Mouse (Mus musculus): ENCODE results near the gene Gpr83. TPM values are rescaled to one million over a fixed set of nuclear protein-coding genes. Genes with fewer than 3 reads are reported as not detected.

Gpr83 gene
- polyA plus RNA-seq, 1 experiment = 10.0 TPM

GRCm38 (mm10) chr9:14864726-14865125 lies 4.7 kb downstream of the Gpr83 start:
- Histone ChIP-seq H3K36me3 (ENCODE audit: control insufficient read depth, insufficient read depth, low read length) (no peaks in the 10 kb centered on the region), H3K27ac (ENCODE audit: control insufficient read depth, insufficient read depth, low read length) (no peak overlapping the region), H3K4me3 (ENCODE audit: control insufficient read depth, insufficient read depth, low read length) (no peak overlapping the region), H3K27me3 (ENCODE audit: control insufficient read depth, insufficient read depth, low read length) (no peaks in the 10 kb centered on the region), H3K4me1 (replicated peaks; ENCODE audit: control insufficient read depth, insufficient read depth, low read length) (peaks cover 7% of the 10 kb centered on the region)
- no peak for TF ChIP-seq POLR2A (IDR thresholded peaks at IDR 0.05; ENCODE audit: control insufficient read depth, extremely low read depth, insufficient read depth, low read length, poor library complexity)
- TF ChIP-seq CTCF (IDR thresholded peaks at IDR 0.05; ENCODE audit: borderline replicate concordance, control insufficient read depth, extremely low read depth, insufficient read depth, low read length, poor library complexity) = no peak
- no peak for DNase-seq
- WGBS = 92% methylated on average over 9 of the region's 9 CpGs

GRCm38 (mm10) chr9:14866957-14867356 lies 6.9 kb downstream of the Gpr83 start:
- Histone ChIP-seq H3K4me3 (ENCODE audit: control insufficient read depth, insufficient read depth, low read length) (no peak overlapping the region), H3K36me3 (ENCODE audit: control insufficient read depth, insufficient read depth, low read length) (no peaks in the 10 kb centered on the region), H3K4me1 (replicated peaks; ENCODE audit: control insufficient read depth, insufficient read depth, low read length) (no peaks in the 10 kb centered on the region), H3K27me3 (ENCODE audit: control insufficient read depth, insufficient read depth, low read length) (no peaks in the 10 kb centered on the region), H3K27ac (ENCODE audit: control insufficient read depth, insufficient read depth, low read length) (no peak overlapping the region)
- peak; percentile 71 for DNase-seq
- 19% methylated on average over 7 of the region's 7 CpGs for WGBS
- TF ChIP-seq CTCF (IDR thresholded peaks at IDR 0.05; ENCODE audit: borderline replicate concordance, control insufficient read depth, extremely low read depth, insufficient read depth, low read length, poor library complexity) (peak; percentile 58; the same call in 1 of the 2 replicates), POLR2A (IDR thresholded peaks at IDR 0.05; ENCODE audit: control insufficient read depth, extremely low read depth, insufficient read depth, low read length, poor library complexity) (no peak)

GRCm38 (mm10) chr9:14868326-14868725 lies 8.3 kb downstream of the Gpr83 start:
- DNase-seq = no peak
- H3K4me3 ChIP-seq (ENCODE audit: control insufficient read depth, insufficient read depth, low read length) = no peak overlapping the region
- TF ChIP-seq CTCF (IDR thresholded peaks at IDR 0.05; ENCODE audit: borderline replicate concordance, control insufficient read depth, extremely low read depth, insufficient read depth, low read length, poor library complexity) (no peak), POLR2A (IDR thresholded peaks at IDR 0.05; ENCODE audit: control insufficient read depth, extremely low read depth, insufficient read depth, low read length, poor library complexity) (no peak)
- no peaks in the 10 kb centered on the region for H3K36me3 ChIP-seq (ENCODE audit: control insufficient read depth, insufficient read depth, low read length)
- WGBS = 98% methylated on average over 8 of the region's 8 CpGs
- no peaks in the 10 kb centered on the region for H3K27me3 ChIP-seq (ENCODE audit: control insufficient read depth, insufficient read depth, low read length)
- no peaks in the 10 kb centered on the region for H3K4me1 ChIP-seq (replicated peaks; ENCODE audit: control insufficient read depth, insufficient read depth, low read length)
- no peak overlapping the region for H3K27ac ChIP-seq (ENCODE audit: control insufficient read depth, insufficient read depth, low read length)

- no peaks in the 10 kb centered on the region for H3K27me3 ChIP-seq (ENCODE audit: control insufficient read depth, insufficient read depth, low read length)
- no peaks in the 10 kb centered on the region for H3K36me3 ChIP-seq (ENCODE audit: control insufficient read depth, insufficient read depth, low read length)
- TF ChIP-seq POLR2A (IDR thresholded peaks at IDR 0.05; ENCODE audit: control insufficient read depth, extremely low read depth, insufficient read depth, low read length, poor library complexity) (no peak), CTCF (IDR thresholded peaks at IDR 0.05; ENCODE audit: borderline replicate concordance, control insufficient read depth, extremely low read depth, insufficient read depth, low read length, poor library complexity) (no peak)
- no peaks in the 10 kb centered on the region; the same call in 1 of the 2 replicates for H3K4me1 ChIP-seq (replicated peaks; ENCODE audit: control insufficient read depth, insufficient read depth, low read length)
- no peak overlapping the region for H3K4me3 ChIP-seq (ENCODE audit: control insufficient read depth, insufficient read depth, low read length)
- no peak overlapping the region for H3K27ac ChIP-seq (ENCODE audit: control insufficient read depth, insufficient read depth, low read length)
- DNase-seq = no peak
- 90% methylated on average over 2 of the region's 2 CpGs for WGBS
These were observed 10.4 kb downstream of the Gpr83 start for GRCm38 (mm10) chr9:14870377-14870776.

- Histone ChIP-seq H3K4me3 (ENCODE audit: control insufficient read depth, insufficient read depth, low read length) (no peak overlapping the region), H3K27ac (ENCODE audit: control insufficient read depth, insufficient read depth, low read length) (no peak overlapping the region), H3K4me1 (replicated peaks; ENCODE audit: control insufficient read depth, insufficient read depth, low read length) (peaks cover 3% of the 10 kb centered on the region), H3K27me3 (ENCODE audit: control insufficient read depth, insufficient read depth, low read length) (no peaks in the 10 kb centered on the region), H3K36me3 (ENCODE audit: control insufficient read depth, insufficient read depth, low read length) (no peaks in the 10 kb centered on the region)
- TF ChIP-seq CTCF (IDR thresholded peaks at IDR 0.05; ENCODE audit: borderline replicate concordance, control insufficient read depth, extremely low read depth, insufficient read depth, low read length, poor library complexity) = no peak
- no peak for TF ChIP-seq POLR2A (IDR thresholded peaks at IDR 0.05; ENCODE audit: control insufficient read depth, extremely low read depth, insufficient read depth, low read length, poor library complexity)
- no peak for DNase-seq
- 95% methylated on average over 10 of the region's 10 CpGs for WGBS
These were observed 10.8 kb downstream of the Gpr83 start for GRCm38 (mm10) chr9:14870802-14871201.

GRCm38 (mm10) chr9:14871536-14871935 lies 11.5 kb downstream of the Gpr83 start:
- H3K4me1 ChIP-seq (replicated peaks; ENCODE audit: control insufficient read depth, insufficient read depth, low read length) = peaks cover 9% of the 10 kb centered on the region
- no peaks in the 10 kb centered on the region for H3K36me3 ChIP-seq (ENCODE audit: control insufficient read depth, insufficient read depth, low read length)
- WGBS = 77% methylated on average over 3 of the region's 3 CpGs
- DNase-seq = no peak
- TF ChIP-seq CTCF (IDR thresholded peaks at IDR 0.05; ENCODE audit: borderline replicate concordance, control insufficient read depth, extremely low read depth, insufficient read depth, low read length, poor library complexity) = no peak
- TF ChIP-seq POLR2A (IDR thresholded peaks at IDR 0.05; ENCODE audit: control insufficient read depth, extremely low read depth, insufficient read depth, low read length, poor library complexity) = no peak
- no peaks in the 10 kb centered on the region for H3K27me3 ChIP-seq (ENCODE audit: control insufficient read depth, insufficient read depth, low read length)
- no peak overlapping the region for H3K4me3 ChIP-seq (ENCODE audit: control insufficient read depth, insufficient read depth, low read length)
- H3K27ac ChIP-seq (ENCODE audit: control insufficient read depth, insufficient read depth, low read length) = no peak overlapping the region
